Mouse (Mus musculus) WW6 (cell line): ENCODE measurements at regions not wholly inside any gene's neighbourhood (a gene's known extent, or its start where the extent isn't known, plus 50 kb on each side); places are given as distances from the start of the nearest gene placed in this dataset.
"Not testable (repeated sequence)": the region's sequence is repeated elsewhere in the genome, so short reads cannot be mapped to it uniquely, and the experiment has no call there.

Experiments
- DNase-seq: peaks from one replicate; pipeline ENCODE4 v3.0.0-alpha.2; 2013; ENCODE audit warnings: low read depth, low spot score

DNA sequence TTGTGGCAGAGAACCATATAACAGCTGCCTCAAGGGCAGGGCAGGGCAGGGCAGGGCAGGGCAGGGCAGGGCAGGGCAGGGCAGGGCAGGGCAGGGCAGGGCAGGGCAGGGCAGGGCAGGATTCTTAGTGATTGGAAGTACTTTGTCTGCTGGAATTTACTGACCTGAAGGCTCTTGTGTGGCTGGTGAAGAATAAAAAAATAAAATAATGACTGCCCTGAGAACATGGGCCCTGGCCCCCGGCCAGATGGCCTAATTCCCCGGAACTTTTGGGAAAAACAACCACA, 169.3 kb downstream of the Qk start:
- not testable (repeated sequence) for DNase-seq

DNA sequence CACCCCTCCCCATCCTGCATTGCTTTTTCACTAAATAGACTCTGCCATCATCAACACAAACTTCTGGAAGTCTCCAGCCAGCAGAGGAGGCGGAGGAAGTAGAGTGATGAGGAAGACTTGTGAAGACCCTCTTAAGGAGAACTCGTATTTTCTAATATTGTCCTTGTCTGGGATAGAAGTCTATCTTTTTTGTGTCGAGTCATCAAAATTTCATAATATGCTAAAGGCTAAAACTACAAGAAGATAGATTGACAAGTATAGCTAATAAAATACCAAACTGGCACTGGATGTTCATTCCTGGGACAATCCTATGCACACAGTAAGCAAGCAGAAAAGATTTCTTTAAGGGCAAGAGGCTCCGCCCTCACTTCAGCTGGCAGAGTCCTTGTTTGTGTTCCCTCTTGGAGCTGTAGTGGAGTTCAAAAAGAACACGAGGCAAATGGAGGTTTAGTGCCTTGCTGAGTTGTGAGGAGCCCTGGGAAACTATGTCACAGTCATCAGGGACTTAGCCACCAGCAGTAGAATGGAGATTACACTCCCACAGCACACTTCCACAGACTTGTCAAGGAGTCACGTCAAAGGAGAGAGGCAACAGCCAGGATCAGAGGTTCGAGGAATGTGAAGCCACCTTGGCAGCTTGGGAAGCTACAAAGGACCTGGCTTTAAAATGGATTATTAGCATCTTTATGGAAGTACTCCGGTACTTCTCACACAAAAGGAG, 169.8 kb downstream of the Qk start:
- DNase-seq: peak; percentile 9

DNA sequence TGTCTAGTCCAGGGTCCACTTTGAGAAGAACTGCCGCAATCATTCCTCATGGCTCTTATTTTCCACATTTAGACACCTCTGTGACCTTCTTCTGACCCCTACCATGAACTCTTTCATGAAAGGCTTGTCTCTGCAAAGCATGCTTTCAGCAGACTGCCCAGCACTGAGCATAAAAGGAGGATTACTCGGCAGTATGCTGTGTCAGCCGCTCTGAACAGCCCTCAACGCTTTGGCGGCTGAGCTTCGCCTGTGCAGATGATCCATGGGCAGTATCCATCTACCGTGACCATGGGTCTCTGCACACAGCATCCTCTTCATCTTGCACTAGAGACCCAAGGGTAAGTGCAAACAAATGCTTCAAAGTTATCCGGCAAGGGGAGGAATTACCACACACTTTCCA, 172.5 kb downstream of the Qk start:
- no peak for DNase-seq

DNA sequence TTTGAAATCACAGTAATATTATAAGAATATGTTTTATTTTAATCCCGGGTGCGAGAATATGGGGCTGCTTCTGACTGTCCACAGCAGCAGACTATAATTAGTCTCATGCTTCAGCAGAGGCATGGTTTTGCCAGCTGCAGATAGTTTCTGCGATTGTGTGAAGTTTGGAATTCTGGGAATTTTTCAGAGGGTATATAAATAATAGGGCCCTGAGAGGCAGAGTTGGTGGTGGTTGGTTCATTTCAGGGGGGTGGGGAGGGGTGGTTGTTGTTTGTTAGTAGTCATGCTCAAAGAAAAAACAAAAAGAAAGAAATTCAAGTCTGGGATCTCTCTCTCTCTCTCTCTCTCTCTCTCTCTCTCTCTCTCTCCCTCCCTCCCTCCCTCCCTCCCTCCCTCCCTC, 173.1 kb downstream of the Qk start:
- DNase-seq: no peak

DNA sequence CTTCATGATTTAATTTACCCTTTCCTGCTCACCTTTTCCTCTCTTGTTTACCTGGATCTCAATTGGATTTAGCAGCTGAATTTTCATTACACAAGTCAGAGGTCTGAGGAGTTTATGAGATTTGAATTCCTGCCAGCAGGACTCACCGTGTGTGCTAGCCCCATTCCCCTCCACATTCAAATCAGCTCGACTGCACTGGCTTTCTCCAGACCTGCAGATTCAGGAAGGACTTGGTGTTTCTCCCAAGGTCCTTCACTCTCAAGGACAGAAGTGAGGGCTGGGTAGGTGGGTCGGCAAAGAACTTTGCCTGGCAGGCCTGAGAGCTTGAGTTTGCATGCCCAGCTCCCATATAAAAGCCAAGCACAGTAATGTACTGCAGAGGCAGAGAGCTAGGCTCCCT, 180.8 kb downstream of the Qk start:
- no peak for DNase-seq

DNA sequence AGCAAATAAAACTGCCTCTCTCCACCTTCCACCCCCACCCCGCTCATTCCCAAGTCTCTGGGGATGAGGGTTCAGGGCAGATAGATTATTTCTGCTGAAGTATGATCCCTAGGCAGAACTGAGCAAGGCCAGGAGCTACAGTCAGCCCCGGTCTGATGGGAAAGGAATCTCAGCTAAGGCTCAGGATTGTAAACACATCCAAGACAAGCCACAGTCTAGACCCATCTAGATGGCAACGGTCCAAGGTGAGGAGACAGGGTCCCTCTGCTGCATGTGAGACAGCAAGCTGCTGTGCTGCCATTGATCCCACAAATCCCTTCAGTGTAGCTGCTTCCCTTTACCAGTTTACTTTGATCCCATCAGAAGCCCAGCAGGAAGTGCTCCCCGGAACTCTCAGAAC, 181.3 kb downstream of the Qk start:
- DNase-seq: no peak

DNA sequence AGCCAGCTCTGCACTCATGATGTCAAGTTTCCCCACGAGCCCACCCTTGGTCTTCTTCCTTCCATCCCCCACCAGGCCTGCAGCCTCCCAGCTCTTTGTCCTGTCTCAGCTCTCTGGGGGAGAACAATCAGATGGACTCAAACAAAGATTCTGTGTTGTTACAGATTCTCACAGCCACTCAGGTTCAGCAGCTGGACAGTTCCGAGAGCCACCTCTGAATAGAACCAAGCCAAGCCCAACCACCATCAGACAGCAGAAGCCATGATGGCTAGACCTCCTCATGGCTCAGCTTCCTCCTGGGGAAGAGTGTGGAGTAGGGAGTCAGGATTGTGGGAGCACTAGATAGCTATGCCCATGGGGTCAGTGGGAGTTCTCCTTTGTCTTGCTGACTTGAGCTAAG, 184.5 kb downstream of the Qk start:
- peak; percentile 5 for DNase-seq

DNA sequence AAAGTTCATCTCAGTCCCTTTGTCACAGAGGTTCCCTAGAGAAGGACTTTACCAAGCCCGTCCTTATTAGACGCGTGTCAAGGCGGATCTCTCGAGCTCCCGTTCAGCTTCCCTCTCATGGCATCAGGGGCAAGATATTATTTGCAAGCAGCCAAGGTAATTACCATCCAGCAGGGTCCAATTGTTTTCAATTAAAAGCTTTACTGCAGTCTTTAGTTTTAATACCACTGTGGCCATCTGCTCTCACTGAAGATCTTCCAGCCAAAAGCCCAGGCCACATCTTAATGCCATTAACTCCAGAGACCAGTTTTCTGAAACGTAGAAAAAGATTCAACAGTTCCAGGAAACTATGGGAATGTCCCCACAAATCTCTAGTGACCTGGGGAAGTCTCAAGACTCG, 191.1 kb downstream of the Qk start:
- no peak for DNase-seq

DNA sequence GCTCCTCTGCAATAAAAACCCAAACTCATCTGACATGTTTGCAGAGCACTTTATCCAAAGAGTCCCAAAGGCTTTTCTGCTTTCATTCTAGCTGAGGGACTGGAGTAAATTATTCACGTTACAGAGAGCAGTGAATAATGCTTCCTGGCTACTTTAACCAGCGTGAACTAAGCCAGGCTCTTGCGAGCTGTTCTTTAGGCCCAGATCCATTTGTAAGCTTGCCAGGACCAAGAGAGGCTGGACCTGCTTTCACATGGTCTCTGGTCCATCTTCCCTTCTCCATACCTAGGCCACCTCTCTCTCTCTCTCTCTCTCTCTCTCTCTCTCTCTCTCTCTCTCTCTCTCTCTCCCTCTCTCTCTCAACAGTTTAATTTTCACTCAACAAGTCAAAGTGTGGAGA, 197.2 kb downstream of the Qk start:
- no peak for DNase-seq

DNA sequence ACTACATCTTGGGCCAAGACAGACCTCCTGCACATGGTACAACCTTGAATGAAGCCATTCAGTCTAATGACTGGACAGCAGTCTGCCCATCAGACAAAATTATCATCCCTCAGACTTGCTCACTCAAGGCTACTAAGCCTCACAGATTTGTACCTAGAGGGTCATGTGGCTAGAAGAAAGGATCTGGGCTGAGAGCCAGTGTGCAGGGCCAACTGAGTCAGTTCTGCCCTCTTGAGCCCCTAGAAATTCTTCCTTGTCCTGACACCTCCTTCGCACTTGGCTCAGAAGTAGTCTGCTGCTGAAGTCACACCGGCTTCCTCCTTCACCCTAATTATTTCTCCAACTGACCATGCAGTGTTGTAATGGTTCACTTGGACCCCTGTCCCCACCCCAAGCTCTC, 207.5 kb downstream of the Qk start:
- DNase-seq: no peak

DNA sequence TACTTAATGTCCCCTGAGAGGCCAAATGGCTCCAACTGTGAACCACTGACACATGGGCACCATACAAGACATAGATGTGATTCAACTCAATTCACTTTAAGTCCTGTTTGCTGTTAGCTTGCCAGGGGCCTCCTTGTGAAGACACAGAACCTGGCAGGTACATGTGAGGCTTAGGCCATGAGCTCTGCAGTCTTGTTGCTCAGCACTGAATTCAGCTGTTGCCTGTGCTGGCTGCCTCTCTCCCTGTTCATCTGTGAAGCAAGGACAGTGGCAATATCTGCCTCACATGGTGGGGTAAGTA, 209.3 kb downstream of the Qk start:
- DNase-seq: no peak

DNA sequence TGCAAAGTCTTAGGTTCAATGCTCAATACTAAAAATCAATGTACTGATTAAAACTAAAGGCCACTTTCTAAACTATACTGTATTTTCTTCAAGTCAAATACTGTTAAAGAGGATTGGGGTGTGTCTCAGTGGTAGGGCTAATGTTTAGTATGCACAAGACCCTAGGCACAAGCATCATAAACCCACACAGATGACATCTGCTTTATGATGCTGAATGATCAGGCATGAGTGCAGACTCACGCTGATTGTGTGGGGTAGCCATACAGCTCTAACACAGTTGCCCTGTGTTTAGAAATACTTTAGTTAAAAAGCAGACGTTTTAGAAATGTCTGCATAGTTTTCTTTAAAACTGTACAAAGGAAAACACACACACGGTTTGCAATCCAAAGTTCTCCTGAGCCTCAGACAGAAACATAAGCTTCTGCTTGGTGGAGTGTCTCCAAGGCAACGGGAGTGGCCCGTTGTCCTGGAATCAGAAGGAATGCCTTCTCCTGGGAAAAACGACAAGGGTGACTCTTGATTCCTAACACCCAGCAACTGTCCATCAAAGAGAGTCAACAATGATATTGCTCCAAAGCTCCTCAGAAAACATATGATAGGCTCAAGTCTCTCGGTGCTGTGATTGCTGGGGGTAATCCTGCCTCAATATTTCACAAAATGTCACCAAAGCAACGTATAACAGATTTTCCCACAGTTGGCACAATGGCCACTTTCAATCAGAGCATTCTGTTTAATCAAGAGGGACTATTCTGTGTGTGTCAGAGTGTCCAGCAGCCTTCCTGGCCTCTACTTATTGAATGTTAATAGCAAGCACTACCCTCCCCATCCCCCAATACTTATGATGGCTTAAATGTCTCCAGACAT, 209.9 kb downstream of the Qk start:
- no peak for DNase-seq

DNA sequence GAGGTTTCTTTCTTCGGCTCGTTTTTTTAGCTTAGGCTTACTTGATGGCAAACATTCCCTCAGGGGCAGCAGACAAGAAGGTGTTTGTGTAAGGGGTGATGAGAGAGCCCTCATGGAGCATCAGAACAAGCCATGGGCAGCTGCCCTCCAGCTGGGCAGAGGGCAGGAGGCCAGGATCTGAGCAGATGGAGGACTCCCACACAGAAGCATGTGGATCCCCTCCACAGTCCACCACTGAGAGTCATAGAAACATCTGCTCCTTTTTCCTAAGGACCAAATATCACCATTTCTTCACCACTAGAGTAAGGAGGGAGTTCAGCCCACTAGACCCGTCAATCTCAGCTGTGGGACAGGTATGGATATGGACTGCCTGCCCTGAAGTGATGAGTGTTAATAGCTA, 214.4 kb downstream of the Qk start:
- DNase-seq: no peak

DNA sequence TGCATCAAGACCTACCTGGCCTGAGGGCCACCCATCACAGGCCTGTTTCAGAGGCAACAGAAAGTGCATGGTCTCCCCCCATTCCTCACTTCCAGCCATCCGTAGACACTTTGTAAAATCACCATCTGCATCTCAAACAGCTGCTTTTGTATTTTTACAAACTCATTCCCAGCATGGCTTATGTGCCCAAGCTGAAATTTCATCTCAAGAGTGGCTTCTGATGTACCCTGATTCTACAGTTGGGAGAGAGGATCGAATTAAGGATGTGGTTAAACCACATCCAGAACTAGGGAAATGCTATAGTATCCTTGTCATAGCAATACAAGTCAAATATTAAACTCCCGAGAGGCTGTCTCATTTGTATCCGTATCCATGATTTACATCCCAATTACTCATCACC, 221.5 kb downstream of the Qk start:
- no peak for DNase-seq

DNA sequence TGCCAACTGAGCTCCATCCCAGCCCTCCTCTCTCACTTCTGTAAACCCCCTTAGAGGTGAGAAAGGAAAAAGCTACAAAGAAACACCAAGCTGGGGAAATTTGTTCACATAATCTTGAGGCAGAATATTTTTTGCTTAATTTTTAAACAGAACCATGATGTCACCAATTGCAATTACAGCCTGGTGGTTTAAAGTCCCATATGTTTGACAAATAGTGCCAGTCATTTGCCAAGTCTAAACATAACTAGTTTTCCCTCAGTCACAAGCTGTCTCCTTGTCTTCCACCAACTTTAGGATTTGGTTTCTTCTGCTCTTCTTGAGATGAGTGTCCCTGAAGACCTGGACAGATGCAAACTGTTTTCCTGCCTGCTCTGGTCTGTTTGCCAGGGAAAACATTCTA, 222.0 kb downstream of the Qk start:
- DNase-seq: no peak

DNA sequence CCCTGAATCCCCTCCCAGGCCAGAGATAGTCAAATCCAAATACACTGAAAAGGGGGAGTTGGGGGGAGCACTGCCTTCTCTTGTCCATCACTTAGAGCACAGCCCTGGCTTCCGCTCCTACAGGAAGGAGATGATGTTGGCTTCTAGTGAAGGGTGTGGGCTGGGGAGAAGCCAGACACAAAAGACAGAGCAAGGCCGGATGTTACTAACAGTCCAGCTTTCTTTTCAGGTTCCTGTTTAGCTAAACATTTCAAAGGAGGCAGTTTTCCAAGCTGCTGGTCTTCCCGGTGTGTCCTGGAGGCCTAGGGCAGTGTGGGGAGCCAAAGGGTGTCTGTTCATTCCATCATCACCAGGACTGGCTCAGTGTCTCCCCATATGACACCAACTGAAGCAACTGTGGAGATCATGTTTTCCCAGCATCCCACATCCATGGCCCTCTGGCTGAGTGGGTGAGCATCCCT, 223.8 kb downstream of the Qk start:
- DNase-seq: no peak

DNA sequence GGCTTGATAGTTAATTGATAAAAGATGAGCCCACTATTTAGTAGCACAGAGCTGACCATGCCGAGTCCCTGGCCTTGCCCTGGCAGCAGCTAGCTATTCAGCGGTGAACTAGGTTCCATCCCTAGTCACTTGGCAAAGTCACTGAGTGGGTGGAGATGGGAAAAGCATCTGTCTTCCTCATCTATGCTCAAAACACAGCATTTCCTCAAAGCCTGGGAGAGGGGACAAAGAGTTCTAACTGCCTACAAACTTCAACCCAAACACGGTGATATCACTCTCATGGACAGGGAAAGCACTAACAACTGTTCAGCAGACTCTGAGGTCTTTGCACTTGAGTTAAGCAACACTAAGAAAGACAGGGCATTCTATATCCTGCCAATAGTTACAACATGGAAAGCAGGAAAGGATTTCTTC, 225.5 kb downstream of the Qk start:
- DNase-seq: no peak

DNA sequence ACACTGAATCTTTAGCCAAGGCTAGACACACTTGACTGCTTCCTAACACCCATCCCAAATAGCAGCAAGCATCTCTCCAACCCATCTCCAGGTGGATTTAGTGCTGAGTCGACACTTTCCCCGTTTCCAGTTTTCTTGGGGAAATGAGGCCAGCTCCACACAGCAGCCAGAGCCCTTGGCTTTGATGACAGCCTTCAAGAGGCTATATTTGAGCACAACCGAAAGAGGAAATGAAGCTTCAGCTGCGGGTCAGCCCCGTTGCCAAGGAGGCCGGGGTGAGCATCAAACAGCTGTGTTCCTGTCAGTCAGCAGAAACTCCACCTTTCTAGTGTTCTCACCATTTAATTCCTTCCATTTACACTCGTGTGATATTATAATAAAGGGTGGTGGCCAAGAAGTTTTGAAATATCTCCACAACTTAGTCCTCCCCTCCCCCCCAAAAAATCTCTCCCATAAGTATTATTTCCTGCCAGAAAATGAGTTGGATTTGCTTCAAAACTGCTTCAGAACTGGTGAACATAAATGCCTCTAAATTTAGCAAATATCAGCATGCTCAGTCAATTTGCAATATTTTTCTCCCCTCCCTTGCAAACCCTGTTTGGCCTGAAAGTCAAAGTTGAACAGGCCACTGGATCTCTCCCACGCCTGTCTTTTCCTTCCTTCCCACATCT, 226.1 kb downstream of the Qk start:
- DNase-seq: no peak

DNA sequence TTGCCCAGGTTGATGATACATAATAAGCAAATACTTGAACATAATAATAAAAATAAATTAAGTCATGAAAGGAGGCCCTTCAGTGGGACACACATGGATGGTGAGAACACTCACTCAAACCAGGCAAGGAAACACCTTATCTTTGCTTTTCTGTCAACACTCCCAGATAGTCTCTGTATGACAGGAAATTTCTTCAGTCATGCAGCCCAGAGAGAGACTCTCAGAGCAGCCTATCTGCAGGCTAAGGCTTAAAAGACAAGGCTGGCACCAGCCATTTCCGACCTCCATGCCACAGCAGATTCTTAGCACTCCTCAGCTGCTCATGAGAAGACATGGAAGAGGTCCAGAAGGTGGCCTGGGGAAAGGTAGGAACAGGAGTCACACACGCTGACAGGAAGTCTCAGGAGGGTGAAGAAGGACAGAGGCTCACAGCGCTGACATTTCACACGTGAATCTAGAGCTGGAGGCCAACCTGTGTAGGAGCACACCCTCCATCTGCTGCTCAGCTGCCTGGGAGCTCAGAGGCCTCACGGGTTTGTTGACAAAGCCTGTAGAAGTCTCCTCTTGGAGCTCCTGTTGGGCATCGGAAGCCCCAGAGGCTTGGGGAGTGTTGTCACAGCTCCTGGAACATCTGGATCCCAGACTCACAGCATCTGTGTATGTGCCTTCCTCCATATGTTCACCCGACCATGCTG, 232.3 kb downstream of the Qk start:
- DNase-seq: no peak

DNA sequence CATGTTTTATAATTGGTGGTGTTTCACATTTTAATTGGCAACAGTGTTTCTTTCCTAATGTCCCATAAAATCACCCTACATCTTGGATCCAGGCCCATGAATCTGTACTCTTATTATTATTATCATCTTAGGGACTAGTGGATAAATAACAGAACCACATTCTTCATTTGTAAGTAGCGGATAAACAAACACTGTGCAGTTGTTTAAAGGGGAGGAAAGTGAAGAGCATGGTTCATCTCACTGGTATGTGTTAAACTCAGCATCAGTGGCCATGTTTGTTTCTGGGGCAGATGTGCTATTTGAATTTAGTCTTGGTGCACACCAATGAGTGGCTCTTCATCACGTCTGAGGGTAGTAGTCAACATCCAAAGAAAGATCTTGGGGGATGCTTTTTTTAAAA, 233.1 kb downstream of the Qk start:
- DNase-seq: no peak

DNA sequence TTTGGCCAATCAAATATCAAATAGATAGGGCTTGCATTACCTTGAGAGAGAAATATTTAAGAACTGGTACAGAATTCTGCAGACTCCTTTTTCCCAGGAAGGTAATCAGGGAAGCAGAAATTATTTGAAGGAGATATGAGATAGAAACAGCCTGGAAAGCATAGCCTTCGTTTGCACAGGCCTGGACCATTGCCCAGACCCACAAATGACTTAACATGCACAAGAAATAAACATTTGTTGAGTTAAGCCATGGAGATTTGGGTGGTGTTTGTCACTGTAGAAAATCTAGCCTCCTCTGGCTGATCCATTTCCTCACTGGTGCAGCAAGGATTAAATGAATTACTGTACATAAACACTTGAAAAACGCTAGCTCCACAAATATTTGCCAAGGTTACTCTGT, 233.5 kb downstream of the Qk start:
- no peak for DNase-seq

DNA sequence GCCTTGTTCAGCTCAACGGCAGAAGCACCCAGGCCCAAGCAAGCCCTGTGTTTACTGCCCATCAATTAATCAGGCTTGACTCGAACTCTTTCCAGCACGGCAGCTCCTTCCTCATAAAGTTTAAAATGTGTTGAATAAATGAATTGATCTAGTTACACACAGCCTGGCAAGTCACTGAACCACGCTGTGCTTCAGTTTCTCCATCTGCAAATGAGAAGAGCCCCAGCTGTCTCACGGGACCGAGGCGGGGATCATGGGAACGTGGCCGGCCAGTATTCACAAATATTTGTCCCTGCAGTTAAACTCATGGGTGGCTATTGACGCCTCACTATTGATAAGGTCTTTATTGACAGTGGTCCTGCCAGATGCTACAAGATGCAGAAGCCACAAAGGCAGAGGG, 237.9 kb downstream of the Qk start:
- no peak for DNase-seq
